Mouse (Mus musculus) embryonic facial prominence, embryonic 10.5 days (tissue): ENCODE data around the gene Lrfn2. TPM values are rescaled to one million over a fixed set of nuclear protein-coding genes. Genes with fewer than 3 reads are reported as not detected.

ENCODE experiments used
- DNase-seq: peaks from one replicate; pipeline ENCODE4 v3.0.0-alpha.2; 2017; ENCODE audit warnings: low spot score
- H3K27ac ChIP-seq: fragments of 300-500 bp; sonication (generic); replicated peaks from 2 replicates; pipeline ENCODE4 v1.5.1; 2016; ENCODE audit warnings: mild to moderate bottlenecking
- H3K27me3 ChIP-seq: fragments of 300-500 bp; sonication (generic); replicated peaks from 2 replicates; pipeline ENCODE4 v1.6.1; 2016; ENCODE audit warnings: low read depth, mild to moderate bottlenecking; ENCODE audit not compliant: poor library complexity, severe bottlenecking
- H3K36me3 ChIP-seq: fragments of 300-500 bp; sonication (generic); replicated peaks from 2 replicates; pipeline ENCODE4 v1.6.1; 2016; ENCODE audit warnings: mild to moderate bottlenecking, moderate library complexity
- H3K4me1 ChIP-seq: fragments of 300-500 bp; sonication (generic); 2 replicates; pipeline ENCODE4 v1.6.1; 2016
- H3K4me3 ChIP-seq: fragments of 300-500 bp; sonication (generic); 2 replicates; pipeline ENCODE4 v1.5.1; 2016; ENCODE audit warnings: mild to moderate bottlenecking, moderate library complexity
- H3K9me3 ChIP-seq: fragments of 300-500 bp; sonication (generic); 2 replicates; pipeline ENCODE4 v1.6.1; 2016; ENCODE audit warnings: mild to moderate bottlenecking
- WGBS: fragments of 180-500 bp; shearing (Covaris S2); methylation state at CpG from one replicate; pipeline ENCODE4 v1.1.7; 2016; 5-methylcytosine and 5-hydroxymethylcytosine counted together
- polyA plus RNA-seq: library from polyadenylated mRNA; unstranded; fragments of >200 nt; fragmentation: Nextera tagmentation; extraction: Ambion mirVana; gene quantifications from 2 replicates; pipeline ENCODE4 v1.2.1, GENCODE M21; 2016

Gene Lrfn2
- polyA plus RNA-seq, 1 experiment from 2014 or later = 0.19 TPM

GRCm38 (mm10) chr17:48936445-48937141, 4.4 kb downstream of the Lrfn2 start:
- Histone ChIP-seq H3K27me3 (peaks cover 34% of the 10 kb centered on the region), H3K36me3 (no peaks in the 10 kb centered on the region), H3K4me1 (peaks cover 17% of the 10 kb centered on the region), H3K27ac (no peak overlapping the region), H3K9me3 (no peaks in the 10 kb centered on the region), H3K4me3 (no peak overlapping the region)
- DNase-seq = no peak
- WGBS = 49% methylated on average over 5 of the region's 5 CpGs

- 84% methylated on average over 7 of the region's 7 CpGs for WGBS
- no peak for DNase-seq
- Histone ChIP-seq H3K4me3 (no peak overlapping the region), H3K4me1 (no peaks in the 10 kb centered on the region), H3K9me3 (no peaks in the 10 kb centered on the region), H3K36me3 (no peaks in the 10 kb centered on the region), H3K27ac (no peak overlapping the region), H3K27me3 (peaks cover 13% of the 10 kb centered on the region)
These were observed 6.6 kb downstream of the Lrfn2 start for GRCm38 (mm10) chr17:48938711-48939220.

- no peak for DNase-seq
- H3K27me3 ChIP-seq = no peaks in the 10 kb centered on the region
- 85% methylated on average over 9 of the region's 9 CpGs for WGBS
These were observed 14.1 kb downstream of the Lrfn2 start for GRCm38 (mm10) chr17:48946315-48946714.

GRCm38 (mm10) chr17:48946765-48947164, 14.6 kb downstream of the Lrfn2 start:
- Histone ChIP-seq H3K36me3 (no peaks in the 10 kb centered on the region), H3K4me3 (no peak overlapping the region), H3K27me3 (no peaks in the 10 kb centered on the region), H3K27ac (no peak overlapping the region), H3K4me1 (no peaks in the 10 kb centered on the region), H3K9me3 (no peaks in the 10 kb centered on the region)
- DNase-seq = no peak
- WGBS = 74% methylated on average over 3 of the region's 3 CpGs

More at GRCm38 (mm10) chr17:48946315-48946714, 14.1 kb downstream of the Lrfn2 start:
- Histone ChIP-seq H3K4me3 (no peak overlapping the region), H3K4me1 (no peaks in the 10 kb centered on the region), H3K9me3 (no peaks in the 10 kb centered on the region), H3K27ac (no peak overlapping the region), H3K36me3 (no peaks in the 10 kb centered on the region)

- no peaks in the 10 kb centered on the region for H3K4me1 ChIP-seq
- WGBS = 89% methylated on average over 1 of the region's 1 CpGs
- no peak overlapping the region for H3K4me3 ChIP-seq
- no peak overlapping the region for H3K27ac ChIP-seq
- H3K27me3 ChIP-seq = no peaks in the 10 kb centered on the region
- no peaks in the 10 kb centered on the region for H3K36me3 ChIP-seq
- DNase-seq = no peak
- H3K9me3 ChIP-seq = no peaks in the 10 kb centered on the region
These were observed 19.1 kb downstream of the Lrfn2 start for GRCm38 (mm10) chr17:48951250-48951649.

- DNase-seq = no peak
- peaks cover 17% of the 10 kb centered on the region for H3K4me1 ChIP-seq
- H3K27ac ChIP-seq = no peak overlapping the region
- no peaks in the 10 kb centered on the region for H3K36me3 ChIP-seq
- WGBS = 80% methylated on average over 7 of the region's 7 CpGs
- H3K4me3 ChIP-seq = no peak overlapping the region
- no peaks in the 10 kb centered on the region for H3K27me3 ChIP-seq
- no peaks in the 10 kb centered on the region for H3K9me3 ChIP-seq
These were observed 24.0 kb downstream of the Lrfn2 start for GRCm38 (mm10) chr17:48956033-48956631.

GRCm38 (mm10) chr17:48960161-48960698, 28.1 kb downstream of the Lrfn2 start:
- peak overlapping the region; percentile 46 for H3K4me3 ChIP-seq
- H3K4me1 ChIP-seq = peaks cover 17% of the 10 kb centered on the region
- no peaks in the 10 kb centered on the region for H3K36me3 ChIP-seq
- no peaks in the 10 kb centered on the region for H3K9me3 ChIP-seq
- 2% methylated on average over 16 of the region's 16 CpGs for WGBS
- H3K27ac ChIP-seq = peak overlapping the region; percentile 80
- peak; percentile 83 for DNase-seq
- no peaks in the 10 kb centered on the region for H3K27me3 ChIP-seq

- DNase-seq = no peak
- Histone ChIP-seq H3K27ac (no peak overlapping the region), H3K4me1 (peaks cover 22% of the 10 kb centered on the region), H3K27me3 (no peaks in the 10 kb centered on the region), H3K4me3 (no peak overlapping the region), H3K9me3 (no peaks in the 10 kb centered on the region), H3K36me3 (no peaks in the 10 kb centered on the region)
- 54% methylated on average over 3 of the region's 3 CpGs for WGBS
These were observed 30.5 kb downstream of the Lrfn2 start for GRCm38 (mm10) chr17:48962646-48963045.

GRCm38 (mm10) chr17:48963740-48964139, 31.6 kb downstream of the Lrfn2 start:
- no peak overlapping the region for H3K27ac ChIP-seq
- whole genome bisulfite sequencing = 75% methylated on average over 9 of the region's 9 CpGs
- H3K9me3 ChIP-seq = no peaks in the 10 kb centered on the region
- no peaks in the 10 kb centered on the region for H3K27me3 ChIP-seq
- peaks cover 22% of the 10 kb centered on the region for H3K4me1 ChIP-seq
- no peaks in the 10 kb centered on the region for H3K36me3 ChIP-seq
- no peak overlapping the region for H3K4me3 ChIP-seq
- no peak for DNase-seq

- H3K27me3 ChIP-seq = peaks cover 4% of the 10 kb centered on the region; the same call in 1 of the 2 replicates
- WGBS = 91% methylated on average over 13 of the region's 13 CpGs
- H3K27ac ChIP-seq = no peak overlapping the region
- DNase-seq = no peak
- H3K4me1 ChIP-seq = peaks cover 31% of the 10 kb centered on the region
- no peak overlapping the region for H3K4me3 ChIP-seq
- H3K9me3 ChIP-seq = no peaks in the 10 kb centered on the region
- H3K36me3 ChIP-seq = no peaks in the 10 kb centered on the region
These were observed 36.1 kb downstream of the Lrfn2 start for GRCm38 (mm10) chr17:48968304-48968703.

- H3K4me3 ChIP-seq = no peak overlapping the region
- H3K4me1 ChIP-seq = peaks cover 56% of the 10 kb centered on the region
- 73% methylated on average over 10 of the region's 10 CpGs for WGBS
- DNase-seq = no peak
- H3K27me3 ChIP-seq = peaks cover 5% of the 10 kb centered on the region; the same call in 1 of the 2 replicates
- H3K36me3 ChIP-seq = no peaks in the 10 kb centered on the region
- no peak overlapping the region for H3K27ac ChIP-seq
- no peaks in the 10 kb centered on the region for H3K9me3 ChIP-seq
These were observed 39.1 kb downstream of the Lrfn2 start for GRCm38 (mm10) chr17:48971296-48971695.

GRCm38 (mm10) chr17:48972866-48973265, 40.7 kb downstream of the Lrfn2 start:
- Histone ChIP-seq H3K9me3 (no peaks in the 10 kb centered on the region), H3K4me3 (no peak overlapping the region), H3K27ac (no peak overlapping the region), H3K36me3 (no peaks in the 10 kb centered on the region), H3K4me1 (peaks cover 71% of the 10 kb centered on the region), H3K27me3 (peaks cover 10% of the 10 kb centered on the region)
- DNase-seq = no peak
- WGBS = 22% methylated on average over 6 of the region's 6 CpGs

GRCm38 (mm10) chr17:48973394-48973793, 41.2 kb downstream of the Lrfn2 start:
- DNase-seq = no peak
- Histone ChIP-seq H3K9me3 (no peaks in the 10 kb centered on the region), H3K4me3 (no peak overlapping the region), H3K27me3 (peaks cover 15% of the 10 kb centered on the region), H3K36me3 (no peaks in the 10 kb centered on the region), H3K27ac (no peak overlapping the region), H3K4me1 (peaks cover 76% of the 10 kb centered on the region)
- 12% methylated on average over 3 of the region's 3 CpGs for WGBS
